Mouse (Mus musculus) Patski (cell line): ENCODE measurements around the gene Med25. TPM values are rescaled to one million over a fixed set of nuclear protein-coding genes. Genes with fewer than 3 reads are reported as not detected.

Source experiments
- ATAC-seq: fragments of 100-300 bp; one replicate; pipeline ENCODE4 v1.8.0; 2021
- CTCF ChIA-PET: fragments of 350-600 bp; sonication (Branson Sonifier 250); formaldehyde crosslinking; loops from one replicate; lab custom pipeline; 2022; ENCODE audit warnings: inconsistent platforms; lab: Charles Lee
- POLR2A ChIA-PET: fragments of 350-600 bp; sonication (Branson Sonifier 250); formaldehyde crosslinking; loops from one replicate; lab custom pipeline; 2022; ENCODE audit warnings: antibody characterized with exemption, inconsistent platforms; lab: Charles Lee
- DNase-seq: peaks from one replicate; pipeline ENCODE4 v3.0.0-alpha.2; 2011; ENCODE audit warnings: low read depth, low spot score
- H3K27me3 ChIP-seq: fragments of 371-371 bp; one replicate; pipeline ENCODE4 v1.5.1; 2021
- CTCF ChIP-seq: fragments of 100-300 bp; IDR thresholded peaks from one replicate; pipeline ENCODE4 v1.5.1; 2021
- in situ Hi-C: fragments of 300-500 bp; cut with MboI; formaldehyde crosslinking; loops from 3 replicates; pipeline ENCODE4 v1.11.1; 2018; ENCODE audit warnings: low pct_unique_long_range_greater_than_20kb, mixed read lengths
- polyA plus RNA-seq: library from polyadenylated mRNA; unstranded; gene quantifications from one replicate; pipeline ENCODE4 v1.2.3, GENCODE M21; 2021

The Med25 gene
- polyA plus RNA-seq, result 96.8 TPM

DNA sequence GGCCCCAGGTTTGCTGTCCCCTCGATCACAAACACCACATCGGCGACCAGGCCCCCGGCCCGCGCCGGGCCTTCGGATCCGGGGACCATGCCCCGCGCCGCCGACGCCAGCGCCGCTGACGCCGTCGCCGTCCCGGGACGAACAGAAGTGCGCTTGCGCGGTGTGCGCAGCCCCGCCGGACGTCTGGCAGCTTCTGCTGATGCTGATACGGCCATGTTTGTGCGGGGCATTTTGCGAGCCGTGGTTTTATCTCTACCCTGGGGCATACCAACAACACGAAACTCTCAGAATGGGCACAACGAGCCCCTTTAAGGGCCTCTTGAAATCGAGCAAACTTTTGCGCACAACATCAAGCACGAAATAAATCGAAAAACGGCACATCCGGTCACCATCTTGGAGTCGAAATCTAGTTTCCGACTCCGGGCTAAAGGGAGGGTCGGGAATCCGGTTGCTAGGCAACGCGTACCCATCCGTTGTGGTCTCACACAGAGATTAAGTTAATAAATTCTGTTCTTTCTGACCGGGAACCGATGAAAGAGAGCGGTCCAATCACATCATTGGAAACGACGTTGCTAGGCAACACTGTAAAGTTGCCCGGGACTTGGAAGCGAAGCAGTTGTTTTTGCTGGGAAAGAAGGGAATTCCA is at the start of gene Med25:
Gene Med25 (minus strand): TSS at position 437 of the 646 bp plus-strand sequence.
- ChIA-PET POLR2A (interaction anchor here (0.9 to 1.5 kb wide), 6 partner anchors 10 to 34 kb away, joined by 3 to 6 read pairs (median 3); partner anchors contain the start of gene Ptov1), CTCF (interaction anchor here (0.9 to 1.5 kb wide), 3 partner anchors 9 to 63 kb away, joined by 4 read pairs; partner anchors contain the start of gene Ptov1)
- ATAC-seq (peak; percentile 27), DNase-seq (peak; percentile 94)
- H3K27me3 ChIP-seq, result no peaks in the 10 kb centered on the region
- in situ Hi-C loops, result loop anchor here (10.0 kb wide), 1 partner anchor 62 kb away; no protein-coding TSS in a partner anchor
- TF ChIP-seq CTCF, result no peak

DNA sequence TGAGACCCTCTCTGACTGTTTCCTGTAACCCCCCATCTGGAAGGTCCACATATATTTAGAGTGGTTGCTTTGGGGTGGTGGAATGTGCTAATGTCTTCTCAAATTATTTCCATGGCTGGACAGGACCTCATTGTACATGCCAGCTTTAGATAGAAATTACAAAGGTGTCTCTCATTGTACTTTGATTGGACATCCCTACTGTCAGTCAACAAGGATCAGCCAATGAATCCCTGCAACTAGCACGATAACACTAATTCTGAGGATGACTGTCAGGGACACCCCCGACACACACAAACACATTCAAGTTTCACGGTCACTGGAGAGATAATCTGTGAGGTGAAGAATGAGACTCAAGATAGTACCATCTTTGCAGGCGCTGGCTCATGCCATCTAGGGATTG is 46.2 kb upstream of the Med25 start:
- ATAC-seq, result no peak
- in situ Hi-C loops, result no loop called here
- TF ChIP-seq CTCF, result no peak

DNA sequence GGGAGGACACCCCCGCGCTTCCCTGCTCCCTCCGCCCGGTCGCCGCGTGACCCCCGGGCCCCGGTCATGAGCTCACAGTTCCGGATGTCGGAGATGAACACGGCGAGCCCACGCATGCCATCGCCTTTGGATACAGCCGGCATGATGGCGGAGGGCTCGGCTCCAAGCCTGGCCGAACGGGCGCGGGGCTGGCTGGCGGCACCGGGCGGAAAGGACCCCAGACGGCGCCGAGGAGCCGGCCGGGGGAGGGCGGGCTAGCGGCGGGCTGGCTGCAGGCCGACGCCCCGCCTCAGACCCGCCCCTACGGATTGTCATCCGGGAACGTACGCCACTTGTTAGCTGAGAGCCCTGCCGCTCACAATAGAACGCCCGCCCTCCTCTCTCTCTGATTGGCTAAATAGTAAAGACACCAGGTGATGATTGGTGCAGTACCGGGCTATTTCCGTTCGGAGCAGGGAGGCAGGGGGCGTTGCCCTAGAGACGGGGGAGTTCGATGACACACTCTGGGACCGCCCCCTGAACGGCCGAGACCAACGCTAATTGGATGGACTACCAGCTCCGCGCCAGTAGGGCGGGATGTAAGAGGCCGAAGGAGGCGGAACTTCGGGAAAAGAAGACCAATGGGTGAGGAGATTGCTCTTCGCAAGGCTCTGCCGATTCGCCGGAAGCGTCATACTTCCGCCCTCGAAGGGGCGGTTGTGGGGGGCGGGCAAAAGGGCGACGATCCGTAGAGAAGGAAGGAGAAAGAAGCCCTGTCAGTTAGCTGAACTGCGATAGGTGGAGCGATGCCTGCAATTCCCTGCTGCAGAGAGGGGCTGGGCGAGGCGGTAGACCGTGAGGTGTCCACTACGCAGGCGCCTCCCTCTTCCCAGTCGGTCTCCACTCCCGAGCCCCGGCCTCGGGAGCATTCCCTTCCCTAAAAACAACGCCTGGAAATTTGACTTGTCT is 37.0 kb upstream of the Med25 start, which contains the start of gene Ap2a1:
Gene Ap2a1 (minus strand): TSS at position 293 of the 948 bp plus-strand sequence.
- POLR2A ChIA-PET, result interaction anchor here (0.8 to 2.0 kb wide), 4 partner anchors 20 to 60 kb away, joined by 3 to 5 read pairs (median 4); partner anchors contain the start of gene Ptov1
- no peak for TF ChIP-seq CTCF
- CTCF ChIA-PET, result interaction anchor here (3.2 to 4.1 kb wide), 2 partner anchors 27 to 34 kb away, joined by 15 to 30 read pairs; partner anchors contain the start of gene Fuz
- no peaks in the 10 kb centered on the region for H3K27me3 ChIP-seq
- peak; percentile 99 for DNase-seq
- in situ Hi-C loops, result no loop called here
- ATAC-seq, result peak; percentile 97

More for the DNA sequence above, 46.2 kb upstream of the Med25 start:
- CTCF ChIA-PET, result no interaction called here
- POLR2A ChIA-PET, result no interaction called here
- DNase-seq, result no peak
- no peaks in the 10 kb centered on the region for H3K27me3 ChIP-seq

DNA sequence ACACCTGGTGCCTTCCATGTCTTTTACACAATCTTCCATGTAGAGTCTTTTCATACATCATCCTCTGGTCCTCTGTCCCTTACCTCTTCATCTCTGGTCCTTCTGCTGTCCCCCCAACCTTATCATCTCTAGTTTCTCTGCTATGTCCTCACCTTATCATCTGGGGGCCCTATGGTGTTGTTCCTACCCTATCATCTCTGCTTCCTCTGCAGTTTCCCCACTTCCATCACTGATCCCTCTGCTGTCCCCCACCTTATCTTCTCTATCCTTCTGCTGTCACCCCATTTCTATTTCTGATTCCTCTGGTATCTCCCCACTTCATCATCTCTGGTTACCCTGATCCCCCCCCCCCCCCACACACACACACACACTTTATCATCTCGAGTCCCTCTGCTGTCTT is 36.1 kb upstream of the Med25 start:
- TF ChIP-seq CTCF, result no peak
- in situ Hi-C loops, result no loop called here
- CTCF ChIA-PET, result no interaction called here
- DNase-seq, result no peak
- no peak for ATAC-seq
- H3K27me3 ChIP-seq, result no peaks in the 10 kb centered on the region
- POLR2A ChIA-PET, result no interaction called here

DNA sequence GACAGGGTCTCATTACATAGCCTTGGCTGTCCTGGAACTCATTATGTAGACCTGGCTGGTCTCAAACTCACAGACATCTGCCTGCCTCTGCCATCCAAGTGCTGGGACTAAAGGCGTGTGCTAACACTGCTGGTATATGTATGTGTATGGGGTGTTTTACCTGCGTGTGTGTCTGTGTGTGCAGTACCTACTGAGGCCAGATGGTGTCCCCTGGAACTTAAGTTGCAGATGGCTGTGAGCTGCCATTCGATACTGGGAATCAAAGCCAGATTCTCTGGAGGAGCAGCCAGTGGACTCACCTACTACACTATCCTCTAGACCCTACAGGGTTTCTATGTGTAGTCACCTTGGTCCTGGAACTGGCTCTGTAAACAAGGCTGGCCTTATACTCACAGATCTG is 33.0 kb upstream of the Med25 start:
- DNase-seq (no peak), ATAC-seq (no peak)
- CTCF ChIA-PET, result interaction anchor here (1.0 kb wide), 2 partner anchors 9 to 33 kb away, joined by 3 to 4 read pairs; no protein-coding TSS in a partner anchor
- H3K27me3 ChIP-seq, result no peaks in the 10 kb centered on the region
- POLR2A ChIA-PET, result interaction anchor here (0.6 kb wide), 1 partner anchor 59 kb away, joined by 5 read pairs; no protein-coding TSS in a partner anchor
- TF ChIP-seq CTCF, result no peak
- in situ Hi-C loops, result no loop called here

DNA sequence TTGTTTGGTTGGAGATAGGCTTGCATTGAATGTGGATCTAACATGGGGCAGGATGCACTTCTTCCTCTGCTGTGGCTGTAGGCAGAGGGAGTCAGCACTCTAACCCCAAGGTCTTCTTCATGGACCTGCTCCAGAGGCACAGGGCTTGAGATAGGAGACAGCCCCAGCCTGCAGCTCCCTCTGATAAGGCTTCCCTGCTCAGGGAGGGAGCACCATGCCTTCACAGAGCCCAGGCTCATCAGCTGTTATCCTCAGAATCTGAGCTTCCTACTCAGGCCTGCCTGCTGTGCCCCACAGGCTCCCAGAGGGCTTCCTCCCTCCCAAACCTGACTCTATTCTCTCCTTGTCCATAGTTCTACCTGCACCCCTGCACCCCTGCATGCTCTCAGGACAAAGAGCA is 30.0 kb upstream of the Med25 start:
- H3K27me3 ChIP-seq, result no peaks in the 10 kb centered on the region
- POLR2A ChIA-PET, result no interaction called here
- DNase-seq, result no peak
- no peak for TF ChIP-seq CTCF
- no peak for ATAC-seq
- CTCF ChIA-PET, result interaction anchor here (2.2 kb wide), 1 partner anchor 35 kb away, joined by 6 read pairs; no protein-coding TSS in a partner anchor
- in situ Hi-C loops, result loop anchor here (5.0 kb wide), 1 partner anchor 35 kb away; no protein-coding TSS in a partner anchor

DNA sequence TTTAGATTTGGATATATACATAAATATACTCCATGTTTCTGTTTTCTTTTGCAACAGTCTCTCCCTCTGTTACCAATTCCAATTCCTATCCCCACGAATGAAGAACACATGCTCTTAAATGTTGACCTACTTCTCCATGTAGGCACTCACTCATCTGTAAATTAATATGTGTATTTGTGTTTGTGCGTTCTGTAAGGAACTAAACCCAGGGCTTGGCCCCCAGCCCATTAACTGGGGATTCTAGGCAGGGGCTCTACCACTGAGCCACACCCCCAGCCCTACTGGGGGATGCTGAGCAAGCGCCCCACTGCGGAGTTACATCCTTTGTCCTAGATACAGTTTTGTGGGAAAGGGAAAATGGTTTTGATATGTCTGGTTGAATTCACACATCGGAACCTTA is 26.6 kb upstream of the Med25 start:
- in situ Hi-C loops, result no loop called here
- DNase-seq, result no peak
- no peak for ATAC-seq

DNA sequence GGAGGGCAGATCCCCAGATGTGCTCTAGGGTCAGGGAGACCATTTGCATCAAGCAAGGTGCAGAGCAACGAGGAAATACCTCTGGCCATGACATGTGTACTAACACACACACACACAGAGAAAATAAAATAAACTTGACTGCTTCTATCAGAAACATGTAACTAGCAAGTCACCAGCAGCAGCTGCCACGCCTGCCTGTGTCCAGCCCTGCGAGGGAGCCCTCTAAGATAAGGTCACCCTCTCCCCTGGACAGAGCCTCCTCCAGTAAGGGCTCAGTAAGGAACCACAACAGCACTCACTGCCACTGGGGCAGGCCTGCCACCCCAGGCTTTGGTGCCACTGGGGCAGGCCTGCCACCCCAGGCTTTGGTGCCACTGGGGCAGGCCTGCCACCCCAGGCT is 25.7 kb upstream of the Med25 start:
- in situ Hi-C loops, result no loop called here
- no peak for TF ChIP-seq CTCF
- H3K27me3 ChIP-seq, result no peaks in the 10 kb centered on the region
- CTCF ChIA-PET, result no interaction called here
- DNase-seq, result no peak
- POLR2A ChIA-PET, result no interaction called here
- no peak for ATAC-seq

More for the DNA sequence above, 26.6 kb upstream of the Med25 start:
- ChIA-PET CTCF (no interaction called here), POLR2A (no interaction called here)
- H3K27me3 ChIP-seq, result no peaks in the 10 kb centered on the region
- TF ChIP-seq CTCF, result no peak

DNA sequence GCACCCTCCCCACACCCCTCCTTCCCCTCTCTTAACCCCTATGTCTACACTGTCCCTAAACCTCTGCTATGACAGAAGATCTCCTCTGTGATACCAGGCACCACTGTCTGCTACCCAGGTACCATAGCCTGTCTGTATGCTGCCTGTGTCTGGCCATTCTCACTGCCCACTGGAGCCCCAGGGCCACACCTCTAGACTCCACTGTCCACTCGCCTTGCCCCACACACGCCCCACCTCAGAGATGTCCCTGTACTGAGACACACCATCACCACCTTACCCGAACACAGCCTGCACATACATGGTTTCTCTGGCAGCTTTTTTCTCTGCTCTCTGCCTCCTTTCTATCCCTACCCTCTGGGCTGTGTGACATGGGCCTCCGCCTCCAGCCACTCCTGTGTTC is 24.4 kb upstream of the Med25 start:
- H3K27me3 ChIP-seq, result no peaks in the 10 kb centered on the region
- DNase-seq (no peak), ATAC-seq (no peak)
- CTCF ChIA-PET, result interaction anchor here (1.0 to 1.1 kb wide), 2 partner anchors 9 to 11 kb away, joined by 3 read pairs; no protein-coding TSS in a partner anchor
- POLR2A ChIA-PET, result interaction anchor here (0.6 kb wide), 1 partner anchor 14 kb away, joined by 3 read pairs; no protein-coding TSS in a partner anchor
- TF ChIP-seq CTCF, result no peak
- in situ Hi-C loops, result no loop called here

DNA sequence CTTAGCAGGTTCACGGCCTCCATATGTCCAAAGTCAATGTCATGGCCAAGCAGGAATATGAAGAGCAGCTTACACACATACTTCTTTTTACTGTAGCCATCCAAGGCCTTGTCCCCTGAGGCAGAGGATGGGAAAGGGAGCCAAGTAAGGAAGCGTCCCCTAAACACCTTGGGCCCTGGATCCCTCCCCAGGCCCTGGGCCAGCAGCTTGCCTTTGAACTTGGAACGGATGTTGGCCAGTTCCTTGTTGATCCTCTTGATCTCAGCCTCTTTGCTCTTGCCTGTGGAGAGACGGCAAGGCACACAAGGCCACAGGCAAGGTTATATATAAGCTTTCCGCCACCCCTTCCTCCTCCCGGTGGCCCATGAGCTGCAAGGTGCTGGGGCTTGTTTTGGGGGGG is 23.7 kb upstream of the Med25 start:
- ATAC-seq (no peak), DNase-seq (no peak)
- in situ Hi-C loops, result no loop called here
- H3K27me3 ChIP-seq, result no peaks in the 10 kb centered on the region
- no peak for TF ChIP-seq CTCF
- ChIA-PET CTCF (interaction anchor here (1.0 kb wide), 1 partner anchor 10 kb away, joined by 3 read pairs; no protein-coding TSS in a partner anchor), POLR2A (no interaction called here)
